11 mouse cellular contexts compared by ENCODE assay signal in genomic region chr16:90112577-90113155, GRCm38 (mm10). TPM values are rescaled to one million over a fixed set of nuclear protein-coding genes. Genes with fewer than 3 reads are reported as not detected.
A peak's percentile ranks its signal among the peaks of the same experiment; 100 is the strongest.
DNase-seq lines count a peak whose midpoint lies in the region; TF ChIP-seq lines count a peak whose summit lies in the region.
"Had no signal": no experiment of that assay in that cellular context is flagged by ENCODE, and none has a peak within 500 bp of the region (broad histone marks: within the 10 kb centered on the region; RNA-seq: fewer than 3 reads in every experiment).

No protein-coding gene starts in this region.

- no peak for TF ChIP-seq POLR2A in lung, adult 2 months (IDR thresholded peaks at IDR 0.05; ENCODE audit: borderline replicate concordance, extremely low read depth, low read depth, low read length)

- peak; percentile 58 for DNase-seq in gastrocnemius, adult 18-20 months (ENCODE audit: low spot score)
- DNase-seq in gastrocnemius, postnatal 36 days, result no peak
- peak; percentile 33 to 60 for DNase-seq in lung, adult 18-20 months
- no peak for DNase-seq in lung, adult 2 months
- peak; percentile 23 to 28 for DNase-seq in heart, postnatal 36 days
- peak; percentile 61 for DNase-seq in skeletal muscle tissue, adult 2 months (ENCODE audit: low read depth, low spot score)
- no peak for DNase-seq in left cerebral cortex, adult 11 months (ENCODE audit: low spot score)
- no peak for DNase-seq in spleen, adult 12 weeks (ENCODE audit: low spot score)
- DNase-seq: cerebellum, postnatal 10 days had no signal

- peaks cover 2% of the 10 kb centered on the region; the same call in 1 of the 2 replicates for H3K4me1 ChIP-seq in lung, adult 2 months (ENCODE audit: control insufficient read depth, insufficient read depth, low read length)
- H3K4me1 ChIP-seq: embryonic facial prominence, embryonic 13.5 days; liver, embryonic 15.5 days had no signal

- H3K4me3 ChIP-seq in lung, adult 2 months (replicated peaks; ENCODE audit: extremely low read depth, low read depth, low read length), result no peak overlapping the region
- H3K4me3 ChIP-seq: embryonic facial prominence, embryonic 13.5 days; liver, embryonic 15.5 days had no signal

- intact Hi-C loops in gastrocnemius, postnatal 36 days (cut with DNase I), result no loop called here
- intact Hi-C loops in heart, postnatal 36 days (cut with DNase I), result no loop called here

- 77% methylated on average over 11 of the region's 11 CpGs for WGBS in lung, adult 2 months

- TF ChIP-seq CTCF in lung, adult 2 months (IDR thresholded peaks at IDR 0.05; ENCODE audit: insufficient read depth, low read length), result no peak

RNA-seq across cellular contexts. Expression of gene Tiam1, which starts 30.9 kb away (rescaled TPM):
- 10 to 100 TPM in 1 of 2 experiments, 1 to 10 TPM in 1; 4.2 to 10.0 TPM for total RNA-seq in gastrocnemius, adult 18-20 months (2021)
- 10 to 100 TPM in 1 of 2 experiments, 1 to 10 TPM in 1; 4.6 to 10.5 TPM for total RNA-seq in gastrocnemius, postnatal 36 days (2021)
- 7.1 and 14.6 TPM in 2 replicates for polyA plus RNA-seq in lung, adult 2 months (2012; rRNA removed)
- total RNA-seq in heart, postnatal 36 days (2021), result 1 to 10 TPM; 4.8 to 6.1 TPM

Comparison
In these comparisons a context has a peak if more than half of its experiments do, and no peak if none do; other contexts are left out.
1. DNase-seq: peak in gastrocnemius, adult 18-20 months (single experiment), lung, adult 18-20 months (2 of 2), heart, postnatal 36 days (2 of 2) and skeletal muscle tissue, adult 2 months (single experiment); none in gastrocnemius, postnatal 36 days (0 of 2), lung, adult 2 months (single experiment), left cerebral cortex, adult 11 months (single experiment) and spleen, adult 12 weeks (single experiment).